Mouse (Mus musculus) embryo, embryonic 9.5 days (tissue): Measurements from ENCODE around the gene Ms4a6d.
"Not testable (repeated sequence)": the region's sequence is repeated elsewhere in the genome, so short reads cannot be mapped to it uniquely, and the experiment has no call there.

Experiments used
- DNase-seq: peaks from one replicate; pipeline ENCODE4 v3.0.0-alpha.2; 2017; ENCODE audit errors: extremely low spot score

Gene Ms4a6d

DNA sequence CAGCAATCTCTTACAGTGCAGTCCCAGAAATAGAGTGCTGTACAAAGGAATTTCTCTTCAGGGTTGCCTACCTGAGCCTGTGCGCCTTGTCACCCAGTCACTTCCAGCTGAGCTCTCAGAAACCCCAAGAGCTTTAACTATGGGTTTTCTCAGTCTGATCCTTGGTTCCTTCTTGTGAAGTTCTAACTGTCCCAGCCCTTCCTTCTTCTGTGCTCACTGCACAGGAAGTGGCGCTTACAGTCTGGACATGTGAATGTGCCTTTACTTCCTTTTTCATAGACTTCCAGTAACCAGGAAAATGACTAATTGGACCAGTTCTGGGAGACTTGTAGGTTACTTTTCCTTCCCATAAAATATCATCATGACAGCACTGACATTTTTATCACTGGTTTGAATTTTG, at the start of gene Ms4a6d:
Gene Ms4a6d (minus strand): TSS at position 247 of the 400 bp plus-strand sequence.
- DNase-seq: no peak

DNA sequence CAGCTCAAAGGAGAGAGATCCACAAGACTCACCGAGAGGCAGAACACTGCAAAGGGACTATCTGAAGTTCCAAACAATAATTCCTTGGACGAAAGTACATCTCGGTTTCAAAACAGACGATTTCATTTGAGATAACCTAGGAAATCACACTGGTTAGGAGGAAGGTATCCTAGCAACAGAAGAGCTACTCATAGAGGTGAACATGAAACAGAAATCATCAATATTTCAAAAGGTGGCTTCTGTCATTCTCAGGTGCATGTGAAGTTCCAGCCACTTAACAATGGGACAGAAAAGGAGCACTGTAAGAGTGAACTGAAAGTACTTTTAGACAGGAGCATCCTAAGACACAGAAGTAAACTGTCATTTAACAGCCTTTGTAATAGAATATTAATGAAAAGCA, 44.9 kb upstream of the Ms4a6d start:
- DNase-seq: no peak

DNA sequence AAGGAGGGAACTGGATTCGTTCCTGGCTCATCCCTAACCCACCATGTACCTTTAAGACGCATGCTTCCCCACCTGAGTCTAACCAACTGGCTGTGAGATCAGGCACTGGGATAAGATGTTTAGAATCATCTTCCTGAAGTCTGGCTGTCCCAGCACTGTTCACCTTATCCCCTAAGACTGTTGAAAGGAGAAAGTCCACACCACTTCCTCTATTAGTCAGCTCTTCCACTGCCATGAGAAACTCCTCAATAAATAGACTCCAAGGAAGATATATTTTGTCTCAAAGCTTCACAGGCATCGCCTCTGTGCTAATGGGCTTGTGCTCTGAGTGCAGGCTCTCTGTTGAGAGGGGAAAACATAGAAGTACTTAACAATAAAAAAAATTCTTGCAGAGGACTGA, 41.5 kb upstream of the Ms4a6d start:
- no peak for DNase-seq

DNA sequence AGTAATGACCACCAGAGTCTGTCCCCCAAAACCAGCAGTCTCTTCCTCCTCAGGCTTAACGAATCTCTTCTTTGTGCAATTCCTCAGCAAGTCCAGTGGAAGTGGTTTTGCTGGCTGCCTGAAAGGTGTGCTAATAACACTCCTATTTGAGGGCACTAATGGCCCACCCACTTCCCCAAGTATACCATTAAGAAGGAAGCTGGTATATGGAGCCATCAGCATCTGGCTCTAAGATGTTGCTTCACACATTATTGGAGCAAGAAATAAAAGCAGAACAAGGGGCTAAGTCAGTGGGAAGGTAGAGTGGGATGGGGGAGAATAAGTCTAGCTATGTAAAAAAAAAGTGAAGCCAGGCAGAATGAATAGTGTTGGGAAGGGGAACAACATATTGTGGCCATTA, 36.1 kb upstream of the Ms4a6d start, which contains the start of gene Ms4a3:
Gene Ms4a3 (minus strand): TSS at position 120 of the 400 bp plus-strand sequence.
- DNase-seq: no peak

DNA sequence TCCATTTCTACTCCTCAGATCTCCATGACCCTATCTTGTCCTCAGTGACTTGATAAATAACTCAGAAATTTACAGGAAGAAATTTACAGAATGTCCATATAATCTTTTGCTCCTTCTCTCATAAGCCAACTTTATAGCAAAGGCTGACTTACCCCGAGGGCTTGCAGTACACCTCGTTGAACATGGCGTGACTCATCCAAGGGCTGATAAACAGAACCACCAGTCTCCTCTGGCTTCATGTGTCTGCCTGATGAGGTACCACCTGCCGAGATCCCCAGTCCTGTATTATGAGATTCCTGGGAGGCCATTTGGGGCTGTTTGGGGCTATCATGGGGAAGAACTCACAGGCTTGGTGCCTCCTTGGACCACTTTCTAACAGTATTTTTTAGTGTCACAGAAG, 34.4 kb upstream of the Ms4a6d start:
- no peak for DNase-seq

DNA sequence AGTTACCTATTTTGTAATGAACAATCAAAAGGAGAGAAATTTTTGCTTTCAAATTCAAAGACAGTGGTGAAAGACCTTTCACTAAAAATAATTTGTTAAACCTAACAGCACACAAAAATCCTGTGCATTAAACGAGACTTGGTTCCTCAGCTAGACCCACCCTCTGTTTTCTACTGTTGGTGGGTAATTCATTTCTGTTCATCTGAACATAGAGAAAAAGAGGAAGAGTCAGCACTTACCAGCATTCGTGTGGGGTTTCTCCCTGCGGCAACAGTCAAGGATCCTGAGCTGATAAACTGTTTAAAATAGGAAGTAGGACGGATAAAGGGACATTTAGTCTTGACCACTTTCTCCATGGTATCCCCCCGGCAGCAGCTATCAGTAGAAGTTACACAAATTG, 30.9 kb upstream of the Ms4a6d start:
- DNase-seq: no peak

DNA sequence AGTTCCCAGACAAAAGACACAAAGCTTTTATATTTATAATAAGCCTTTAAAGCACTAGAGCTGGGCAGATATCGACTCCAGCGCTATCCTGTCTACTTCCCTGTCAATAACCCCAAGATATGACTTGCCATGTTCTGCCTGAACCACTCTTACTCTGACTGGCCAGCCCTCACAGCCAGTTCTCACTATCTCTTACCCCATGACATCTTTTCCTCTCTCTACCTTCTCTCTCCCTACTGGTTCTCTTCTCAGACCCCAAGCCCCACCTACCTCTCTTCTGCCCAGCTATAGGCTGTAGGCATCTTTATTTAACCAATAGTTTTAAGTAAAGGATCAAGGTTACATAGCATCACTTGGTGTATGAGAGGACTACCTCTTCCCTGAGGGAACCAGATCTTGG, 29.7 kb upstream of the Ms4a6d start:
- DNase-seq: no peak

DNA sequence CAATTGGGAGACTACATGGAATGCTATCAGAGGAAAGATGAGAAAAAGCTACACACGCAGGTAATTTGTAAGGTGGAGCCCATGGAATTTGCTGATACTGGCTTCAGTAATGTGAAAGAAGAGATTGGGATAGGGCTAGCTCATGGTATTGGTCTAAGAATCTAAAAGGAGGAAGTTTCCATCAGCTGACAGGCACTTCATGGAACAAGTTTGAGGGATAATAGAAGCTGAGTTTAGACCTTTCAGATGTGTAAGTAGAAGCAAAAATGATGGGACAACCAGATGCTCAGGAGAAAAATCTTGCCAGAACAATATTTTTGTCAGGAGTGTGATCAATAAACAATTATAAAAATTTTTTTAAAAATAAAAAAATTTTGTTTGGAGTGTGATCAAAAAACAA, 29.1 kb upstream of the Ms4a6d start:
- no peak for DNase-seq

DNA sequence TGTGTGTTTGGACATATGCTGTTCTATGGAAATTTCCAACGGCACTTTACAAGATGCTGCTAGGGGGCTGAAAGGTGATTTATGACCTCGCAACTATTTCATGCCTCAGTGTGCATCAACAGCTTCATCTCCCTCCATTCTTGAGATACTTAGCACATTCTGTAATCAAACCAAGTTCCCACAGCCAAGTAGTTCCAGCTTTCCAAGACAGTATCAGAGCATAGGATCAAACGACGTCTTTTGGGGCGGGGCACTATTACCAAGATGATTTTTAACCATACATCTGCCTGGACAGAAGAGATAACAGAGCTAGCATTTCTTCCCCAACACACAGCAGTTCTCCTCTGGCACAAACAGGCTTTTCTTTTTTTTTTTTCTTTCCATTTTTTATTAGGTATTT, 20.6 kb upstream of the Ms4a6d start:
- no peak for DNase-seq

DNA sequence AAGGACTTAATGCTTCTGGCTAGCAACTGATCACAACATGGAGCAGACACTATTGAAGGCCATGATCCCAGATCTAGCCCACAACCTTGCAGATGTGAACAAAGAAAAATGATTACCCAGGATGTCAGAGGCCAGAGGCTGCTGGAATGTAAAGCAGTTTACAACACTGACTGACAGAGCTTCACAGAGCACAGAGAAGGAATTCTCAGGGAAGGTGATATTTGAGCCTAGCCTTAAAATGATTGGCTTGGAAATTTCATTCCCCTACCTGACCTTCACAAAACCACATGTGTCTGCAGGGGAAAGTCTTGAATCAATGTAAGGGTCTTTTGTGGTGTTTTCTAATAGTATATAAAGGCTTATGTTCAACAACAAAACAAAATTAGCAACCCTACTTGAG, 20.2 kb upstream of the Ms4a6d start:
- DNase-seq: no peak

DNA sequence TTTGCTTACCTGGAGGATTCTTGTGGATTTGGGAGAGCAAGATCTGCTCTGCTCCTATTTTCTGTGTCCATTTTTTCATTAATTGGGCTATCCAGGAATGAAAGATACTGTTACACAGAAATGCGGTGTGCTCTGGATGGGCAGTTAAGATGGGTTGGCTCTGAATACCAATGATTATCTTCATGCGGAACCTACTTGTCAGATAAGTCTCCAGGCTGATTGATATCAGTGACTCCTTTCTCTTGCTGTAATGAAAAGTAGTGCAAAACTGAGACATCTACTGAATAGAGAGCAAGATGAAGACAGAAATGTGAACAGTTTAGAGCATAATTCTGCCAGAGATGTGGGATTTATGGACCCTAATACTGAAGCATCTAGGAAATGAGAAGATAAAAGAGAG, 18.9 kb upstream of the Ms4a6d start, which contains the start of gene Ms4a2:
Gene Ms4a2 (minus strand): TSS at position 169 of the 400 bp plus-strand sequence.
- no peak for DNase-seq

DNA sequence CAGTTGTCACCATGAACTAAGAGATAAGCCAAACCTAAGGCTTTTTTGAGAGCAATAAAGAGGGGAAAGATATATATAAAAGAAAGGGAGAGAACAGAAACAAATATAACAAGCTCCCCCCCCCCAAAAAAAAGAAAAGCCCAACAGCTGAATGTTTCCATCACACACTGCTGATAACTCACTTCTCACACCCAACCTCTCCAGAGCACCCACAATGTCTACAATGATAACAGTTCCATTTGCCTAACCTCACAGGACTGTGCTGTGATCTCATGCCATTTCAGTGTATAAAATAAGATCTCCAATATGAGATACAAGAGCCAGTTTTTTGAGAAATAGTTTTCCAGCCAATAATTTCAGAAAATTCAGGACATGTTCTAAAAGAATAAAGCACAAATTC, 13.3 kb upstream of the Ms4a6d start:
- no peak for DNase-seq

DNA sequence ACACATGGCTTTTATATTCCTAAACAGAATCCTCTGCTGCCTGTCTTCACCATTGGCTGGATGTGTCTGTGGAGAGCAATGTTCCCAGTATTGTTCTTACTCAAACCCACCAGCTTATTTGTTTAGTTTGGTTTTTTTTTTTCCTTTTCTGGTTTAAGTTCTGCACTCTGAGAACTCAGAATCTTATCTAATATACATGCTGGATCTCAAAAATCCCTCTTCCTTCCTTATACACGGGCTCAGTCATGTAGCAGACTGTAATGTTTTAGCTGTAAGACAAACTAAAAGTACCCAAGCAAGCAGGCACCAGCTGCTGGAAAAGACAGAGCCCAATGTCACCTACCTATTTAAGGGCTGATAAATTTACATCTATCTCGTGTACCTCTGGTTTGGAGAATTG, 10.2 kb upstream of the Ms4a6d start:
- no peak for DNase-seq

DNA sequence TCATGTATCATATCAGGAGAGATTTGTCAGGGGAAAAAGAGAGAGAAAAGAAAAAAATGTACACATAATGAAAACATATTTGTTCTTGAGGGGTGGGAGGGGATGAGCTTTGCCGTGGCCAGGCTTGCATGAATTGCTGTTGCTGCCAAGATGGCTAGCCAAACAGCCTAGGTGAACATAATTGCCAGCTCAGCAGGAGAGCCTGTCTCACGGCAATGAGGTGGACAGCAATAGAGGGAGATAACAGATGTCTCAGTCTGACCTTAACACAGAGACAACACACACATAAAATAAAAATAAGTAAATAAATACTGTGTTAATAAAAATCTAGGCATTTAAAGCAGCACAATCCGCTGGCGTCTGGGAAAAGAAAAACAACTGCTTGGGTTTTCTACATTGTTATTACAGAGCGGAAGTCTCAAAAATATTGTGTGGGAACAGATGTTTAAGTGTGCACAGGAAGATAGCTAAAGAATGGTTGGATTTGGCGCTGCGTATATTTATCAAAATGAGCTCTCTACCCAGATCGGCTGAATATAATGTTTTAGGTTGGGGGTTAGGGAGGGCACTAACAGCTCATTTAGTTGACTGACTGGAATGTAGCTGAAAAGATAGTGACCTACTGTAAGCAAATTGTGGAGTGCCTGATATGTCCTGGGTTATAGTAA, 9.3 kb upstream of the Ms4a6d start:
- no peak for DNase-seq

DNA sequence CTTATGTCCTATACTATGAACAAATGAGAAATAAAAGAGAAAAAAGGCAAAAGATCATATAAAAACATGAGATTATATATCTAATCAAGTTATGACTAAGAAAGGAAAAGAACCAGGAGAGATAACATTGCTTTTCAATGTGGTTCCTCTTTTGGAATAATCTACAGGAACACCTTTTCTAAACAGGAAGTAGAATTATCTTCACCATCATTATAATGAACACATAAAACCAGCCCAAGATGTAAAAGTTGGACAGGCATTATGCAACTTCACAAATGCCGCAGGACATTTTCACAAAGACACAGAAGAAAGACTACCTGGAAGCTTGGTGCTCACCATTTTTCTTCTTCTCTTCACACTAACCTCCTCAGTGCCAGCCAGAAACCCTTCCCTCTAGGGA, 8.4 kb upstream of the Ms4a6d start:
- DNase-seq: no peak

DNA sequence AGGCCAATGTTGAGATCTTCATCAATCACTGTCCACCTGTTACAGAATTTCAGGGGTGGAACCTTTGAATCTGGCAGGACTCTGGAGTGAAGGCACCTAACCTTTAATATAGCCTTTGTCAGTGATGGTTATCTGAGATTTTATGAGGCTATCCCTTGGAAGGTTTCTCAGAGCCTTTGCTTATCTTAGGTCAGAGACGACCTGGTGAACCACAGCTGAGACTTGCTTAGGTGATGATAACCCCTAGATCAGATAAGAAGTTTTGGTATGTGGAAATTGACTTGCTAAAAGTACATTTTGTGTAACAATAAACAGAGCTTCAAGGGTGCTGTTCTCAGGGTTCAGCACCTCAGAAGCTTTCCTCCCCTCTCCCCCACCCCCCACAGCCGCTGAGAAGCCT, 7.6 kb upstream of the Ms4a6d start:
- no peak for DNase-seq

DNA sequence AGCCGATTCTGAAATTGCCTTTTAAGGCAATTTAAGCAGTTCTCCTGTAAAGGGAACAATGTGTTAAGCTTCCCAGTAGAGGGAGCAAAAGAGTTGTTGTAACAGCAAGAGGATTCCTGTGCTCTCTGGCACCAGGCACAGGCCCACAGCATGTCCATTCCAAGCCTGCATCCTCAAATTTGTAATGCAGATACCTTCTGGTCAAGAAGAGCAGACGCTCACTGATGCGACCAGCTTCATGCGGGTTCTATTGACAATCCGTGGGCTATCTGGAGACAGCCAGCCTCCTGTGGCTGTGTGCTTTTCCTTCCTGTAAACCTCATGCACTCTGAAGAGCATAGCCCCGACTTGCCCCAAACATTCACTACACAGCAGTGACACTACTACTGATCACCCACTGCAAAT, 6.9 kb upstream of the Ms4a6d start:
- peak; percentile 41 for DNase-seq

DNA sequence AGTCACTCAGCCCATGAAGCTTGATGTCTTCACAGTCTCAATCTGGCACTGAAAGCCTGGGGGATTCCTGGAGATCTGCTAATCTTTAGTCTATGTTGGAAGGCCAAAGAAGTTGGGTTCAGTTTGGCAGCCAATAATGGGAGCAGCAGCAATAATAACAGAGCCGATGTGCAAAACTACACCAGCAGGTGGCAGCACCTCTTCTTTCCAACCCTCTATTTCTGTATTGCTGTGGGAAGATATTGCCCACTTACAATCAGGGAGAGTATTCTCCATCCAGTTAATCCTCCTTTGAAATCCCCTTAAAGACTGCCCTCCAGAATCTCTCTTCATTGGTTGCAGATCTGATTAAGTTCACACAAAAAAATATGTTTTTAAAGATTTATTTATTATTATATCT, 3.5 kb upstream of the Ms4a6d start:
- peak; percentile 37 for DNase-seq

DNA sequence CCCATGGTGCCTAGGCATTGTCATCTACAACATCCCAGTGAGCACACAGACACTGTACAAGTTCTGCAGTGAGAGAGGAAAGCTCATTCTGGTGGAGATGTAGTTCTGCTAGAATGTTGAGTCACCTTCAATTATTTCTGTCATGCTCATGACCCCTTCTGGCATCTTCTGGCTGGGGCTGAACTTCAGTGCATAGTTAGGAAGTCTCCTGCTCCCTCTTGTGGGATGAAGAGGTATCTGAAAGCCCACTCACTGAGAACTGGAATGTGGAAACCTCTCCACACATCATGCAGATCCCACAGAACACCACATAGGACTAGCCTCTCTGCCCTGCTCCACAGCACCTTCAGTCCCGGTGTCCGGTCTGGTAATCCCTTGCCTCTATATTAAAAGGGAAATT, 2.6 kb downstream of the Ms4a6d start:
- no peak for DNase-seq

DNA sequence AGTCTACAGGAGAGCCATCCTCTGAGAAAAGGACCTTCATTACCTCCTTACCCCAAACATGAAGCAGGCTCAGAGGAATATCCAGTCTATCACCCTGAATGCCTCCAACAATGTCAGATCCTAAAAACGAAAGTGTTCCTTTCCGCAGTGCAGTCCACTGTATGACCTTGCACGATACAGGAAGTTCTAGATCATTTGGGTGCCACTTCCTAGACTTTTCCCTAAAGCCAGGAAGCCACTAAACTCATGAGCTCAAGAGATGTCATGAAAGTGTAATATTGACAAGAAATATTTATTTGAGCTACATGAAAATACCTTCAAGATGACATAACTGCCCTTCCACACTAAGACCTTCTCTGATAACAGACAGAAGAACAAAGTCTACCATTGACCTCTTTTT, 3.3 kb downstream of the Ms4a6d start:
- no peak for DNase-seq

DNA sequence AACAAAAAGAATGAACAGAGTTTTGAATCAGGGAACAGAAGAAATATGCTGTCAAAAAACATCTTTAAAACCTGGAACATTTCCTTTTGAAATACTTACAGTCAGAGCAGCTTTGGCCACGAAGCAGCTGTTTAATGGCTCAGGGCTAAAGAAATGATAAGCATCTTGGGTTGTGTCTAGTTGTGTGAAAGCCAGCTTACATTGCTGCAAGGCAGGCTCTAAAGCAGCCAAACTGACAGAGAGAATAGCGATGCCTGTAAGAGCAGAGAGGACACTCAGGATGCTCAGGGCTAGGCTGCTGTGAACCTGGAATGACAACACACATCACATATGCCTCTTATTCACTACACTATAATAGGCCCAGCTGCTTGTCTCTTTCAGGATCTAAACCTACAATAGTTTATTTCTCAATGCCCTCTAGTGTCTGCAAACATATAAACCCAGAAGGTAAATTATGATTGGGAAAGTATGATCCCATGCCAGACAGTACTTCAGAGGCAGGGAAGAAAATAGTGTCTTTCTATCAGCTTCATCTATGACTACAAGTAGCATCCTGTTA, 14.7 kb downstream of the Ms4a6d start:
- no peak for DNase-seq

DNA sequence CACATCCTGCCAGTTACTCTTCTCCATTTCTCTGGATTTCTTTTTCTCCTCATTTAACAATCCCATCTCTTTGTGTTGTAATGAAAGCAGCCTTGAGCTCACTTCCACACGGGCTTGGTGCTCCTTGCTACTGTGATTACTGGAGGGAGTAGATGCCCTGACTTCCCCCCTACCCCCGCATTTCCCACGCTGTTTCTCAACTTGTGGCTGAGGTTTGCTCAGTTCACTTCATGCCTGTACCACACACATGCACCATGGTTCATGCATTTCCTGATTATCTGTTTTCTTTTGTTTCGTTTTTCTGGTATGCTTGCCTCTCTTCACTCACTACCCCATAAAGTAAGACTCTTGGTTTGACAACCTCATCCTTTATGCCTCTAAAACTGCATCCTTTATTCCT, 15.4 kb downstream of the Ms4a6d start:
- DNase-seq: no peak

DNA sequence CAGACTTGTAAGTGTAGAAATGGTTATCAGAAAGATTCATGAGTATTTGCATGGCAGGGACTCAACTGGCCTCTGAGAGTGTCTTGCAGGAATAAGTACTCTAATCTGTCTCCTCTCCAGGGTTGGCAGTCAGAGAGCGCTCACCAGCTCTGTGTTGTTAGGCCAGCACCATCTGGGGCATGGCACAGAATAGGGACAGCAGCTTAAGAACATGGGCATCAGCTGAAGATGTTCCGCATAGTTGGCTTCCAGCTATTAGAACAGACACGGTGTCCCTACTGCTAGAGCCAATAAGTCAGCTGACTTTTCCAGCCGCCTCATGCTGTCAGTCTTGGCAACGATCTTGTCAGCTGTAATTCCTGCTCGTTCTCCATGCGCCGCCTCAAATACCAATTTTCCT, 29.7 kb downstream of the Ms4a6d start:
- DNase-seq: no peak

DNA sequence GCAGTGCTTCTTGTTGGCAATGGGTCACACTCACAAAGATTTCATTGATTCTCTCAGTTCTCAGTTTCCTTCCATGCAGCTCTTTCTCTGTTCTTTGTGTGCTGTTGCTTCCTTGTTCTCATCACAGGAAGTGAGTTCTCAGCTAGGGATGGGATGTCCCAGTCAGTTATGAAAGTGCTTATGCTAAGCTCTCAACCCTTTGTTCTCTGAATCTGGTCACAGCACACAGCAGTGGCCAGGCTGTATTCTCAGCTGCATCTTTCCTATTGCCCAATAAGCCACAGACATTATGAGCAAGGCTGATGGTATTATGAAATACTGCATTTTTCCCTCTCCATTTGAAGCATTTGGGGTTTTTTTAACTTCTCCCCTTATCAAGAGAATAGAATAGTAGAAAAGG, 45.1 kb downstream of the Ms4a6d start:
- DNase-seq: not testable (repeated sequence)
